Mouse (Mus musculus): Measurements from ENCODE around the gene Vav2. TPM values are rescaled to one million over a fixed set of nuclear protein-coding genes. Genes with fewer than 3 reads are reported as not detected.
A peak's percentile ranks its signal among the peaks of the same experiment; 100 is the strongest.

Vav2 gene
- polyA plus RNA-seq, 1 experiment from 2014 or later: 16.9 TPM

DNA sequence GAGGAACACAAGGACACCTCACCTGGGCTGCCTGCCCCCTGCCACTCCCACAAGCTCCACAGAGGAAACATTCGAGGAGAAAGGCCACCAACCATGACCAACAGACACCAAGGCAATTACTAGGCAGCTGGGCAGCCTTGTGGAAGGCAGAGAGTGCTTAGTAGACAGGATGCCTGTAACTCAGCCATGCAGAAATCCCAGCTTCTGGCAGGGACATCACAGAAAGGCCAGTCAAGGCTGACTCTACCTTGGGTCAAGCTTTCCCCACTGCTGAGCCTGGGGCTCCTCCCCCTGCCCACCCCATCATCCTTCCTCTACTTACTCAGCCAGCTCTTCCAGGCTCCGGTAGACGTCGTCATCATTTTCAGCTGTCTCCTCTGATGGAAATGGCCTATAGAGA, 108.2 kb downstream of the Vav2 start:
- peaks cover 78% of the 10 kb centered on the region for H3K4me1 ChIP-seq (replicated peaks)
- H3K27me3 ChIP-seq (ENCODE audit: insufficient read depth, poor library complexity, severe bottlenecking): no peaks in the 10 kb centered on the region
- H3K9me3 ChIP-seq: no peaks in the 10 kb centered on the region
- no peak overlapping the region for H3K4me3 ChIP-seq
- peaks cover 10% of the 10 kb centered on the region for H3K36me3 ChIP-seq
- H3K27ac ChIP-seq: peak overlapping the region; percentile 50; the same call in 1 of the 2 replicates
- 66% methylated on average over 4 of the region's 4 CpGs for WGBS
- DNase-seq (ENCODE audit: low spot score): no peak

- no peak overlapping the region for H3K4me3 ChIP-seq
- H3K9me3 ChIP-seq: no peaks in the 10 kb centered on the region
- WGBS: 39% methylated on average over 1 of the region's 1 CpGs
- no peak for DNase-seq (ENCODE audit: low spot score)
- H3K36me3 ChIP-seq: peaks cover 10% of the 10 kb centered on the region
- H3K4me1 ChIP-seq (replicated peaks): peaks cover 77% of the 10 kb centered on the region
- H3K27me3 ChIP-seq (ENCODE audit: insufficient read depth, poor library complexity, severe bottlenecking): no peaks in the 10 kb centered on the region
- peak overlapping the region; percentile 40; the same call in 1 of the 2 replicates for H3K27ac ChIP-seq
These were observed 108.6 kb downstream of the Vav2 start for GRCm38 (mm10) chr2:27318197-27318596.

- Histone ChIP-seq H3K9me3 (no peaks in the 10 kb centered on the region), H3K27ac (no peak overlapping the region), H3K27me3 (ENCODE audit: insufficient read depth, poor library complexity, severe bottlenecking) (no peaks in the 10 kb centered on the region), H3K4me3 (no peak overlapping the region), H3K36me3 (peaks cover 13% of the 10 kb centered on the region), H3K4me1 (replicated peaks) (peaks cover 77% of the 10 kb centered on the region)
- 89% methylated on average over 5 of the region's 5 CpGs for whole genome bisulfite sequencing
- DNase-seq (ENCODE audit: low spot score): no peak
These were observed 110.7 kb downstream of the Vav2 start for GRCm38 (mm10) chr2:27316167-27316566.

- WGBS: 91% methylated on average over 5 of the region's 5 CpGs
- Histone ChIP-seq H3K4me3 (no peak overlapping the region), H3K9me3 (no peaks in the 10 kb centered on the region), H3K27me3 (ENCODE audit: insufficient read depth, poor library complexity, severe bottlenecking) (no peaks in the 10 kb centered on the region), H3K4me1 (replicated peaks) (peaks cover 69% of the 10 kb centered on the region), H3K27ac (0 out of 2 replicates have a peak overlapping the region, but pooled peaks have one; percentile 40), H3K36me3 (peaks cover 16% of the 10 kb centered on the region)
- DNase-seq (ENCODE audit: low spot score): no peak
These were observed 112.6 kb downstream of the Vav2 start for GRCm38 (mm10) chr2:27314269-27314668.

GRCm38 (mm10) chr2:27312500-27312899, 114.3 kb downstream of the Vav2 start:
- Histone ChIP-seq H3K27ac (peak overlapping the region; percentile 50; the same call in 1 of the 2 replicates), H3K27me3 (ENCODE audit: insufficient read depth, poor library complexity, severe bottlenecking) (no peaks in the 10 kb centered on the region)
- WGBS: 86% methylated on average over 3 of the region's 3 CpGs

DNA sequence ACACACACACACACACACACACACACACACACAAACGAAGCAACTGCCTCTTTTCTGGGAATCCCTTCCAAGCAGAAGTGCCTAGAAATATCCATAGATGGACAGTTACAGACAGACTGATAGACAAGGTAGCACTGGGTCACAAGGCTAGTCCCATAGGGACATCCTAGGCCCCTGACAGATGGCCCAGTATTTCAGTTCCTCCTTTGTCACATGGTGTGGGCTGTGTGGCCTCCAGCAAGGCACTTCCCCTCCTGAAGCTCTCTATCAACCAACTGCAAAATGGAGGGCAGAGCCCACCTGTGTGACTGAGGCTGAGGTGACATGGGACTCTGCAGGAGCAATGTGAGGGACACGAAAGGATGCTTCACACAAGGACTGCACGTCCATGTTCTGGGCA, 115.2 kb downstream of the Vav2 start:
- 89% methylated on average over 3 of the region's 3 CpGs for WGBS
- no peaks in the 10 kb centered on the region for H3K27me3 ChIP-seq (ENCODE audit: insufficient read depth, poor library complexity, severe bottlenecking)
- peaks cover 10% of the 10 kb centered on the region for H3K36me3 ChIP-seq
- 0 out of 2 replicates have a peak, but pooled peaks cover 3% of the 10 kb centered on the region for H3K9me3 ChIP-seq
- no peak for DNase-seq (ENCODE audit: low spot score)
- H3K4me1 ChIP-seq (replicated peaks): peaks cover 52% of the 10 kb centered on the region
- H3K4me3 ChIP-seq: no peak overlapping the region
- peak overlapping the region; percentile 46; the same call in 1 of the 2 replicates for H3K27ac ChIP-seq

More at GRCm38 (mm10) chr2:27312500-27312899, 114.3 kb downstream of the Vav2 start:
- 0 out of 2 replicates have a peak, but pooled peaks cover 3% of the 10 kb centered on the region for H3K9me3 ChIP-seq
- peaks cover 54% of the 10 kb centered on the region for H3K4me1 ChIP-seq (replicated peaks)
- no peak overlapping the region for H3K4me3 ChIP-seq
- DNase-seq (ENCODE audit: low spot score): no peak
- peaks cover 14% of the 10 kb centered on the region for H3K36me3 ChIP-seq

GRCm38 (mm10) chr2:27310908-27311307, 115.9 kb downstream of the Vav2 start:
- Histone ChIP-seq H3K27ac (no peak overlapping the region; the same call in 1 of the 2 replicates), H3K4me1 (replicated peaks) (peaks cover 50% of the 10 kb centered on the region), H3K9me3 (0 out of 2 replicates have a peak, but pooled peaks cover 3% of the 10 kb centered on the region), H3K27me3 (ENCODE audit: insufficient read depth, poor library complexity, severe bottlenecking) (no peaks in the 10 kb centered on the region), H3K36me3 (peaks cover 10% of the 10 kb centered on the region), H3K4me3 (no peak overlapping the region)
- WGBS: 84% methylated on average over 5 of the region's 5 CpGs
- DNase-seq (ENCODE audit: low spot score): no peak

DNA sequence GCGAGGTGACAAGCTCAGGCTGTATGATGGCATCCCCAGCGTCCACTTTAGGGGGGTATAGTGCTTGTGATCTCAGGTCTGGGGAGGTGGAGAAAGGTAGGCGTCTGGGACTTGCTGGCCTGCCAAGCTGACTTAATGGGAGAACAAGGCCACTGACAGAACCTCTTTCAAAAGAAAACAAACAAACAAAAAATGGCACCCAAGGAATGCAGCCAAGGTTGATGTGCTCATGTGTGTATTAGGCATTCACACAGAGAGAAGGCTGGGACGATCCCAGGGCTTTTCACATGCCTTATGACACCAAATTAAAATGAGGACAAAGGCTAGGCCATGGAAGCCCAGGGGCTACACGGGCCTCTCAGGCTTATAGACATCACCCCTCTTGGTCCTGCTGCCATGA, 116.6 kb downstream of the Vav2 start:
- Histone ChIP-seq H3K9me3 (0 out of 2 replicates have a peak, but pooled peaks cover 3% of the 10 kb centered on the region), H3K36me3 (peaks cover 10% of the 10 kb centered on the region), H3K27ac (no peak overlapping the region), H3K4me3 (no peak overlapping the region), H3K27me3 (ENCODE audit: insufficient read depth, poor library complexity, severe bottlenecking) (no peaks in the 10 kb centered on the region), H3K4me1 (replicated peaks) (peaks cover 49% of the 10 kb centered on the region)
- WGBS: 86% methylated on average over 5 of the region's 5 CpGs
- no peak for DNase-seq (ENCODE audit: low spot score)

GRCm38 (mm10) chr2:27306628-27307027, 120.2 kb downstream of the Vav2 start:
- peaks cover 35% of the 10 kb centered on the region for H3K4me1 ChIP-seq (replicated peaks)
- DNase-seq (ENCODE audit: low spot score): no peak
- H3K27me3 ChIP-seq (ENCODE audit: insufficient read depth, poor library complexity, severe bottlenecking): no peaks in the 10 kb centered on the region
- H3K27ac ChIP-seq: no peak overlapping the region; the same call in 1 of the 2 replicates
- H3K9me3 ChIP-seq: 0 out of 2 replicates have a peak, but pooled peaks cover 3% of the 10 kb centered on the region
- peaks cover 16% of the 10 kb centered on the region for H3K36me3 ChIP-seq
- no peak overlapping the region for H3K4me3 ChIP-seq
- 92% methylated on average over 8 of the region's 8 CpGs for WGBS

GRCm38 (mm10) chr2:27304741-27305140, 122.1 kb downstream of the Vav2 start:
- DNase-seq (ENCODE audit: low spot score): no peak
- peaks cover 23% of the 10 kb centered on the region for H3K36me3 ChIP-seq
- 0 out of 2 replicates have a peak overlapping the region, but pooled peaks have one; percentile 45 for H3K27ac ChIP-seq
- no peak overlapping the region for H3K4me3 ChIP-seq
- no peaks in the 10 kb centered on the region for H3K27me3 ChIP-seq (ENCODE audit: insufficient read depth, poor library complexity, severe bottlenecking)
- 85% methylated on average over 13 of the region's 13 CpGs for WGBS
- peaks cover 37% of the 10 kb centered on the region for H3K4me1 ChIP-seq (replicated peaks)
- 0 out of 2 replicates have a peak, but pooled peaks cover 3% of the 10 kb centered on the region for H3K9me3 ChIP-seq

DNA sequence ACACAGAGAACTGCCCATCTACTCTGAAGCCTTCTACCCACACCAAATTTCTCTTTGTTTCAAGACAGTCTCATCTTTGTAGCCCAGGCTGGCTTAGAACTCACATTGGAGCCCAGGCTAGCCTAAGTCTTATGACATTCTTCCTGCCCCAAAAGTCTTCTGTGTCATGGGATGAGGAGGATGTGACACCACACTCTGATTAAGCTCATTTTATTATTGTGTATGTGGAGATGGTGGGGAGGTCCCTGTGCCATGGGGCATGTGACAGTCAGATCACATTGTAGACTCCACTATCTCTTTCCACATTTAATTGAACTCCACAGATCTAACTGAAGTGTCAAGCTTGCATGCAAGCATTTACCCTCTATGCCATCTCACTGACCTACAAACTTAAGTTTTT, 122.8 kb downstream of the Vav2 start:
- Histone ChIP-seq H3K4me1 (replicated peaks) (peaks cover 37% of the 10 kb centered on the region), H3K27ac (no peak overlapping the region), H3K9me3 (0 out of 2 replicates have a peak, but pooled peaks cover 3% of the 10 kb centered on the region), H3K27me3 (ENCODE audit: insufficient read depth, poor library complexity, severe bottlenecking) (no peaks in the 10 kb centered on the region), H3K4me3 (no peak overlapping the region), H3K36me3 (peaks cover 26% of the 10 kb centered on the region)
- DNase-seq (ENCODE audit: low spot score): no peak

DNA sequence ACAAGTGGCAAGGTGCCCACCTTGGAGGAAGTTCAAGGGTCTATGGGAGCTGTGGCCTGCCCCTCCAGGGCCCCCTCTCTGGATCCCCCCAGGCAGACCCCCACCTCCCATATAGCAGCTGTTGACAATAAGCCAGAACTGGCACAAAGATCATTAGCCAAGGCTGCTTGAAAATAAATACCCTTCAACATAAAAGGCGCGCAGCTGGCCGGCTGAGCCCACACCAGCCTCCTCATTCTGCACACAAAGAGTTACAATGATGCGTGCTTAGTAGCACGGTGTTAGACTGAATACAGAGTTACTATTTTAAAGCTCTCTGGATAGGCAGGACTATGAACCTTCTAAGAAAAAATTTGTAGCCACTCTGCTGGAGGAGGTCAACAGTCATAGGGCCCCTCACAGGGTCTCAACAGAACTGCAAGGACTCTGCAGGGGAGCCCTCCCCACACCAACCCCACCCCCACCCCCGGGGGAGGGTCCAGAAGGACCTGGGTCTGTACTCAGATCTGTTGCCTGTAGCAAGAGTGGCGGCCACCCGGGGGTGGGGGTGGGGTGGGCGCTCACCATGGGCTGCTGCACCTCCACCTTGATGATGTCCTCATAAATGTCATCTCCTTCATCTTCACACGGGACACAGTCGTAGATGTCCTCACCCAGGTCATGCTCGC, 125.3 kb downstream of the Vav2 start:
- Histone ChIP-seq H3K9me3 (no peaks in the 10 kb centered on the region), H3K27me3 (ENCODE audit: insufficient read depth, poor library complexity, severe bottlenecking) (no peaks in the 10 kb centered on the region), H3K4me1 (replicated peaks) (peaks cover 37% of the 10 kb centered on the region), H3K36me3 (peaks cover 46% of the 10 kb centered on the region), H3K4me3 (no peak overlapping the region), H3K27ac (peak overlapping the region; percentile 84)
- DNase-seq (ENCODE audit: low spot score): peak; percentile 41
- 66% methylated on average over 12 of the region's 12 CpGs for WGBS

DNA sequence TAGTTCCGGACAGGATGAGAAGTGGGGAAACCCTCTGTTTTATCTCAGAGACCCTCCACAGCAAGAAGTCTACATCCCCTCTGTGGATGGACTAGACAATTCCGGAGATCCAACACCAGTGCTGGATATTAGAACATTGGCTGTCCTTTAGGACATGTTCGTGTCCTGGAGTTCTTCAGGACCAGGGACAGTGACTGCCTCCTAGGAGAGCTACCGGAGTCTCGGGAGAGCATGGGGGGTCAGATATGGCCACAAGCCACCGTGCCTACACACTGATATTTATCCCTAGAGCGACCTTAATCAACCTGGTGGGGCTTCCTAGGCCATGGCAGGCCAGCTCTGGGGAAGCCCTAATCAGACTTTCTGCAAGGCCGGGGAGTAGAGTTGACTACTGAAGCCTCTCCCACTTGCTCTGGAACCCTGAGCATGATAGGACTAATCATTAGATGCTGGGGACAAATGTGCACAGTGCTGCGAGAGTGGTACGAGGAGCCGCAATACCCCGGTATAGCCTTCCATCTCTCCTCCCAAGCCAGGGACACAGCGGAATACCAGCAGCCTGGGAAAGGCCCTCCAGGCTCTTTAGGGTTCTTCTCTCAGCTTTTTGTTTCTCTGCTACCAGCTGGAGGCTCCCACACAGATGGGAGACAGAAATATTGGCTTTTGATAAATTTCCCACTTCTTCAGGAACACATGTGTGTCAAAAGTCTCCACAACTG, 125.9 kb downstream of the Vav2 start:
- no peak for DNase-seq (ENCODE audit: low spot score)
- Histone ChIP-seq H3K27ac (peak overlapping the region; percentile 84), H3K27me3 (ENCODE audit: insufficient read depth, poor library complexity, severe bottlenecking) (no peaks in the 10 kb centered on the region), H3K4me3 (no peak overlapping the region), H3K36me3 (peaks cover 51% of the 10 kb centered on the region), H3K4me1 (replicated peaks) (peaks cover 37% of the 10 kb centered on the region), H3K9me3 (no peaks in the 10 kb centered on the region)
- 88% methylated on average over 13 of the region's 13 CpGs for WGBS

Data from hindbrain, embryonic 10.5 days (tissue).